Mouse (Mus musculus): ENCODE results near the gene Card11. TPM values are rescaled to one million over a fixed set of nuclear protein-coding genes. Genes with fewer than 3 reads are reported as not detected.

The Card11 gene
- polyA plus RNA-seq, 1 experiment from 2014 or later: 0.18 TPM

DNA sequence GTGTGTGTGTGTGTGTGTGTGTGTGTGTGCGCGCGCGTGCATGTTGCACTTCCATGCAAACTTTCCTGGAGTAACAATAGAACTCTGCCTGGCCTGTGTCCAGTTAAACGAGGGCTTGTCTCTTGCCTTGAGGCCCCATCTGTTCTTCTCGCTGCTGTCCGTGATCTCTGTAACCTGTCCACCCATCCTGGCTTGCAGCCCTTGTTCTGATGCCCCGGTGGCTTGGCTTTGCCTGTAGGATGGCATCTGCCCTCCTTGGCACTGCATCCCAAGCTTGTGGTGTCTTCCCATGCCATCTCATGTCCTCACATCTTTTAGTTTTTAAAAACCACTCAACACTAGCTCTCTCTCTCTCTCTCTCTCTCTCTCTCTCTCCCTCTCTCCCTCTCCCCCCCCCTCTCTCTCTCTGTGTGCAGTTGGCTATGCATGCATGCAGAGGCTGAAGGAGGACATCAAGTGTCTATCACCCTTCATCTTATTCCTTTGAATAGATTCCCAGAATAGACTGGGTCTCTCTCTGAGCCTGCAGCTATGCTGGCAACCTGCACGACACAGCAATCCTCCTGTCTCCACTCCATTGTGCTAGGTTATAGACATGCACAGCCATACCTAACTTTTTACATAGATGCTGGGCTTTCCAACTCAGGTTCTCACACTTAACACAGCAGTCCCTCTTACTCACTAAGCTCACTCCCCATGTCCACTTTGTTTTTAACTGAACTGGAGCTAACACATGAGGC, 14.9 kb downstream of the Card11 start:
- peaks cover 4 to 7% of the 10 kb centered on the region in 2 experiments; a peak in 3 of 4 replicates for H3K4me1 ChIP-seq (ENCODE audit: control insufficient read depth in 2 of 2, insufficient read depth in 2 of 2, low read length in 2 of 2)
- H3K4me3 ChIP-seq (ENCODE audit: control insufficient read depth in 1 of 2, insufficient read depth in 1 of 2, low read depth in 1 of 2, low read length in 2 of 2): no peak overlapping the region
- no peak overlapping the region for H3K4me2 ChIP-seq (ENCODE audit: low read length)
- no peaks in the 10 kb centered on the region for H3K9me3 ChIP-seq (ENCODE audit: control insufficient read depth, low read length)
- no peak overlapping the region for H3K9ac ChIP-seq (ENCODE audit: low read length)
- H3K36me3 ChIP-seq (ENCODE audit: control insufficient read depth, insufficient read depth, low read length): no peaks in the 10 kb centered on the region
- H3K27me3 ChIP-seq (ENCODE audit: control insufficient read depth, insufficient read depth, low read length): no peaks in the 10 kb centered on the region
- no peak overlapping the region for H3K27ac ChIP-seq (replicated peaks in 1 of 2; ENCODE audit: control insufficient read depth in 1 of 2, insufficient read depth in 1 of 2, low read depth in 2 of 2, low read length in 2 of 2)
- WGBS: 81% methylated on average over 9 of the region's 9 CpGs
- no peak for ATAC-seq (ENCODE audit: insufficient number of reproducible peaks, insufficient read depth, low FRiP score, low read depth)

DNA sequence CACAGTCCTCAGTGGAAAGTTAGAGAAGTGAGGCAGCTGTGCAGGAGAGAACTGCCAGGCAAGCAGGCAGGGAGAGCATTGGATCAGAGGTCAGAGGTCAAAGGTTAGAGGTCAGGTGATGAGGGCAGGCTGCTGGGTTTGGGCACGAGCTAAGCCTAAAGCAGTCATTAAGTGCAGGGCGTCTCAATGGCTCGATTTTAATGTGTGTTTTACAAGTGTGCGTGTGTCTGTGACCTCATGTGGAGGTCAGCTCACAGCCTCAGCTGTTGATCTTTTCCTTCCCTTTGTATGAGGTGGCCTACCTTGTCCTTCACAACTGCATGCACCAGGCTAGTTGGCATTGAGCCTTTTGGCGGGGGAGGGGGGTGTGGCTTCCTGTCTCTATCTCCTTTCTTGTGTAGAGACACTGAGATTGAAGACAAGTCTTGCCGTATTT, 19.0 kb downstream of the Card11 start:
- no peak overlapping the region for H3K9ac ChIP-seq (ENCODE audit: low read length)
- H3K27ac ChIP-seq (replicated peaks in 1 of 2; ENCODE audit: control insufficient read depth in 1 of 2, insufficient read depth in 1 of 2, low read depth in 2 of 2, low read length in 2 of 2): no peak overlapping the region
- H3K4me2 ChIP-seq (ENCODE audit: low read length): no peak overlapping the region
- no peaks in the 10 kb centered on the region for H3K36me3 ChIP-seq (ENCODE audit: control insufficient read depth, insufficient read depth, low read length)
- WGBS: 41% methylated on average over 6 of the region's 6 CpGs
- no peak for ATAC-seq (ENCODE audit: insufficient number of reproducible peaks, insufficient read depth, low FRiP score, low read depth)
- no peaks in the 10 kb centered on the region for H3K27me3 ChIP-seq (ENCODE audit: control insufficient read depth, insufficient read depth, low read length)
- H3K9me3 ChIP-seq (ENCODE audit: control insufficient read depth, low read length): peaks cover 7% of the 10 kb centered on the region; the same call in 1 of the 2 replicates
- H3K4me3 ChIP-seq (ENCODE audit: control insufficient read depth in 1 of 2, insufficient read depth in 1 of 2, low read depth in 1 of 2, low read length in 2 of 2): no peak overlapping the region
- peaks cover 4 to 7% of the 10 kb centered on the region in 2 experiments; a peak in 3 of 4 replicates for H3K4me1 ChIP-seq (ENCODE audit: control insufficient read depth in 2 of 2, insufficient read depth in 2 of 2, low read length in 2 of 2)

DNA sequence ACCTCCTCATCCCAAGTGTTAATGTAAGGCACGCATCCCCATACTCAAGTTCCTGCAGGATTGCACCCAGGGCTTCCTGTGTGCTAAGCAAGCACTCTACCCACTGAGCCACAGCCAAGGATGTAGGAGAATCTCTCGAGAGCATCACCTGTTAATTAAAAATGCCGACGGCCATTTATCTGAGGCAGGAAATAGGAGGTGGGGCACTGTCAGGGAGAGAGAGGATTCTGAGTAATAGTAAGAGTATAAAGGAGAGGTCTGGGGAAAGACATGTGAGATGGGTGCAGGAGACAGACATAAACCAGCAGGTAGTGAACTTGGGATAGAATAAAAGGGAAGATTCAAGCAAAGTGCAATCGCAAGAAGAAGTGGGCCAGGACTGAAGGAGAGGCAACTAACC, 19.6 kb downstream of the Card11 start:
- Histone ChIP-seq H3K4me3 (ENCODE audit: control insufficient read depth in 1 of 2, insufficient read depth in 1 of 2, low read depth in 1 of 2, low read length in 2 of 2) (no peak overlapping the region), H3K4me1 (ENCODE audit: control insufficient read depth in 2 of 2, insufficient read depth in 2 of 2, low read length in 2 of 2) (peaks cover 4 to 7% of the 10 kb centered on the region in 2 experiments; a peak in 3 of 4 replicates), H3K27ac (replicated peaks in 1 of 2; ENCODE audit: control insufficient read depth in 1 of 2, insufficient read depth in 1 of 2, low read depth in 2 of 2, low read length in 2 of 2) (no peak overlapping the region), H3K9me3 (ENCODE audit: control insufficient read depth, low read length) (peaks cover 7% of the 10 kb centered on the region; the same call in 1 of the 2 replicates), H3K4me2 (ENCODE audit: low read length) (no peak overlapping the region), H3K36me3 (ENCODE audit: control insufficient read depth, insufficient read depth, low read length) (no peaks in the 10 kb centered on the region), H3K27me3 (ENCODE audit: control insufficient read depth, insufficient read depth, low read length) (no peaks in the 10 kb centered on the region), H3K9ac (ENCODE audit: low read length) (no peak overlapping the region)
- ATAC-seq (ENCODE audit: insufficient number of reproducible peaks, insufficient read depth, low FRiP score, low read depth): no peak
- 71% methylated on average over 5 of the region's 5 CpGs for WGBS

DNA sequence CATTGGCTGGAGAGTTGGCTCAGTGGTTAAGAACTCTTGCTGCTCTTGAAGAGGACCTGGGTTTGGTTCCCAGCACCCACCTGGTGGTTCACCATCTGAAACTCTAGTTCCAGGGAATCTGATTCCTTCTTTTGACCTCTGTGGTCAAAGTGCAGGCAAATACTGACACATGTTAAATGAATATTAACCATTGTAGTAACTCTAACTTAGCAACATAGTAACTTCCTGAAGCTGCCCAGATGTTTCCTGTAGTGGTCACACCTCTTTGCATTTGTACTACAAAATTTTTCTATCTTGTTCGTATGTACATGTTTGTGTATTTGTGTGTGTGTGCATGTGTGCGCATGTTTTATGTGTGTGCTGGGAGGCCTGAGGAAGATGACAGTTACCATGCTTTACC, 20.3 kb downstream of the Card11 start:
- no peak overlapping the region for H3K4me2 ChIP-seq (ENCODE audit: low read length)
- H3K9ac ChIP-seq (ENCODE audit: low read length): no peak overlapping the region
- H3K36me3 ChIP-seq (ENCODE audit: control insufficient read depth, insufficient read depth, low read length): no peaks in the 10 kb centered on the region
- 86% methylated on average over 2 of the region's 2 CpGs for WGBS
- H3K27ac ChIP-seq (replicated peaks in 1 of 2; ENCODE audit: control insufficient read depth in 1 of 2, insufficient read depth in 1 of 2, low read depth in 2 of 2, low read length in 2 of 2): no peak overlapping the region
- H3K27me3 ChIP-seq (ENCODE audit: control insufficient read depth, insufficient read depth, low read length): no peaks in the 10 kb centered on the region
- H3K4me3 ChIP-seq (ENCODE audit: control insufficient read depth in 1 of 2, insufficient read depth in 1 of 2, low read depth in 1 of 2, low read length in 2 of 2): no peak overlapping the region
- ATAC-seq (ENCODE audit: insufficient number of reproducible peaks, insufficient read depth, low FRiP score, low read depth): no peak
- H3K4me1 ChIP-seq (ENCODE audit: control insufficient read depth in 2 of 2, insufficient read depth in 2 of 2, low read length in 2 of 2): peaks cover 4 to 7% of the 10 kb centered on the region in 2 experiments; a peak in 3 of 4 replicates
- H3K9me3 ChIP-seq (ENCODE audit: control insufficient read depth, low read length): peaks cover 7% of the 10 kb centered on the region; the same call in 1 of the 2 replicates

DNA sequence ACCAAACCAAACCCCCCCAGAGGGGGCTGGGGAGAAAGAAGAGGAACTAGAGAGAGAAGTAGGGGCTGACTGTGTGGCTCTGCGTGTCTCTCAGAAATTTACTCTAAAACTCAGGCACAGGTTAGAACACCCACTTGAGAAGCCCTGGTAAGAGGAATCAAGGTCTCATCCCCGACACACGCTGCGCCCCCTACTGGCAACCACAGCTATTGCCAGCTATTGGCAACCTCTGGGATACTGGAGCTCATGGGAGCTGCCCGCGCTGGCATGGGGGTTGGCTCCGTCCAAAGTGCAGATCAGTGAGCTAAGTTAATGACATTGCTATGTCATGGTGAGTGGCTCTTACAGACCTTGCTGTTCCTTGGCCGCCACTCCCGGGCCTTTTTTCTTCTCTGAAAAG, 37.4 kb downstream of the Card11 start:
- H3K4me3 ChIP-seq (ENCODE audit: control insufficient read depth in 1 of 2, insufficient read depth in 1 of 2, low read depth in 1 of 2, low read length in 2 of 2): no peak overlapping the region
- no peaks in the 10 kb centered on the region for H3K27me3 ChIP-seq (ENCODE audit: control insufficient read depth, insufficient read depth, low read length)
- no peaks in the 10 kb centered on the region for H3K9me3 ChIP-seq (ENCODE audit: control insufficient read depth, low read length)
- no peaks in the 10 kb centered on the region for H3K36me3 ChIP-seq (ENCODE audit: control insufficient read depth, insufficient read depth, low read length)
- H3K27ac ChIP-seq (replicated peaks in 1 of 2; ENCODE audit: control insufficient read depth in 1 of 2, insufficient read depth in 1 of 2, low read depth in 2 of 2, low read length in 2 of 2): no peak overlapping the region
- H3K4me1 ChIP-seq (ENCODE audit: control insufficient read depth in 2 of 2, insufficient read depth in 2 of 2, low read length in 2 of 2): no peaks in the 10 kb centered on the region
- ATAC-seq (ENCODE audit: insufficient number of reproducible peaks, insufficient read depth, low FRiP score, low read depth): no peak
- 31% methylated on average over 9 of the region's 9 CpGs for WGBS
- H3K4me2 ChIP-seq (ENCODE audit: low read length): no peak overlapping the region
- H3K9ac ChIP-seq (ENCODE audit: low read length): no peak overlapping the region

DNA sequence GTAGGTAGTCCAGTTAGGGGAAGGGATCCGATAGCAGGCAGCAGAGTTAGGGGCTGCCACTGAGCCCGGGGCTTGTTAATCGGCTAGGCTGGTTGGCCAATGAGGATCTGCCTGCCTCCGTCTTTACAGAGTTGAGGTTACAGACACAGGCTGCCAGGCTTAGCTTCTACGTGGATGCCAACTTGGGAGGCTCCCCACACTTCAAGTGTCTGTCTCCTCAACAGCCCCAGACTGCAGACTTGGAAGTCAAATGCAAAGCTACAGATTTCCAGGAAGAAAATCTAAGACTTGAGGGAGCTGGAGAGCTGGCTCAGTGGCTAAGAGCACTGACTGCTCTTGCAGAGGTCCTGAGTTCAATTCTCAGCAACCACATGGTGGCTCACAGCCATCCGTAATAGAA, 39.6 kb downstream of the Card11 start:
- Histone ChIP-seq H3K4me3 (ENCODE audit: control insufficient read depth in 1 of 2, insufficient read depth in 1 of 2, low read depth in 1 of 2, low read length in 2 of 2) (no peak overlapping the region), H3K9me3 (ENCODE audit: control insufficient read depth, low read length) (no peaks in the 10 kb centered on the region), H3K36me3 (ENCODE audit: control insufficient read depth, insufficient read depth, low read length) (no peaks in the 10 kb centered on the region), H3K9ac (ENCODE audit: low read length) (no peak overlapping the region), H3K4me2 (ENCODE audit: low read length) (no peak overlapping the region), H3K4me1 (ENCODE audit: control insufficient read depth in 2 of 2, insufficient read depth in 2 of 2, low read length in 2 of 2) (no peaks in the 10 kb centered on the region), H3K27ac (replicated peaks in 1 of 2; ENCODE audit: control insufficient read depth in 1 of 2, insufficient read depth in 1 of 2, low read depth in 2 of 2, low read length in 2 of 2) (no peak overlapping the region), H3K27me3 (ENCODE audit: control insufficient read depth, insufficient read depth, low read length) (no peaks in the 10 kb centered on the region)
- ATAC-seq (ENCODE audit: insufficient number of reproducible peaks, insufficient read depth, low FRiP score, low read depth): no peak
- 80% methylated on average over 6 of the region's 6 CpGs for WGBS

DNA sequence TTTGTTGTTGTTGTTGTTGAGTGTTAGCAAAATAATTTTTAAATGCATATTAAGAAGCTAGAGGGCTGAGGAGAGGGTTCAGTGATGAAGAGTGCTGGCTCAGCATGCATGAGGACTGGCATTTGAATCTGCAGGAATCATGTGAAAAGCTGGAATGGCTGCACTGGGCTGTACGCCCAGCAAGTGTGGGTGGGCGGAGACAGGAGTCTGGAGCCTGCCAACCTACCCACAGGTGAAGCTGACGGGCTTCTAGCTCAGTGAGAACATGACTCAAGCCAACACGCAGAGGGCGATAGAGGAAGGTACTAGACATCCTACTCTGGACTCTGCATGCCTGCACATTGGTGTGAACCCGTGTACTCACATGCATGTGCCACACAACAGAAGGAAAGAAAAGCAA, 41.2 kb downstream of the Card11 start:
- Histone ChIP-seq H3K27ac (replicated peaks in 1 of 2; ENCODE audit: control insufficient read depth in 1 of 2, insufficient read depth in 1 of 2, low read depth in 2 of 2, low read length in 2 of 2) (no peak overlapping the region), H3K27me3 (ENCODE audit: control insufficient read depth, insufficient read depth, low read length) (no peaks in the 10 kb centered on the region), H3K36me3 (ENCODE audit: control insufficient read depth, insufficient read depth, low read length) (no peaks in the 10 kb centered on the region), H3K4me1 (ENCODE audit: control insufficient read depth in 2 of 2, insufficient read depth in 2 of 2, low read length in 2 of 2) (no peaks in the 10 kb centered on the region), H3K9me3 (ENCODE audit: control insufficient read depth, low read length) (no peaks in the 10 kb centered on the region), H3K9ac (ENCODE audit: low read length) (no peak overlapping the region), H3K4me2 (ENCODE audit: low read length) (no peak overlapping the region), H3K4me3 (ENCODE audit: control insufficient read depth in 1 of 2, insufficient read depth in 1 of 2, low read depth in 1 of 2, low read length in 2 of 2) (no peak overlapping the region)
- no peak for ATAC-seq (ENCODE audit: insufficient number of reproducible peaks, insufficient read depth, low FRiP score, low read depth)
- 65% methylated on average over 6 of the region's 6 CpGs for WGBS

DNA sequence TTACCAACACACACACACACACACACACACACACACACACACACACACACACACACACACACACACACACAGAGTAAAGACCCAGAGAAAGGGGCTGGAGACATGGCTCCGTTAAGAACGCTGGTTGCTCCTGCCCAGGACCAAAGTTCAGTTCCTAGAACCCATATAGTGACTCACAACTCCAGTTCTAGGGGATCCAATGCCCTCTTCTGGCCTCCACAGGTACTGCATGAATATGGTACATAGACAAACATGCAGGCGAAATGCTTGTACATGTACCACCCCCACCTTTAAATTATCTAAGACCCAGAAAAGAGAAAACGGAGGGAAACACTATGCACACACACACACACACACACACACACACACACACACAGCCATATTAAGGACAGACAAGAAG, 43.3 kb downstream of the Card11 start:
- ATAC-seq (ENCODE audit: insufficient number of reproducible peaks, insufficient read depth, low FRiP score, low read depth): no peak
- Histone ChIP-seq H3K36me3 (ENCODE audit: control insufficient read depth, insufficient read depth, low read length) (no peaks in the 10 kb centered on the region), H3K9me3 (ENCODE audit: control insufficient read depth, low read length) (peaks cover 3% of the 10 kb centered on the region; the same call in 1 of the 2 replicates), H3K9ac (ENCODE audit: low read length) (no peak overlapping the region), H3K4me3 (ENCODE audit: control insufficient read depth in 1 of 2, insufficient read depth in 1 of 2, low read depth in 1 of 2, low read length in 2 of 2) (no peak overlapping the region), H3K27ac (replicated peaks in 1 of 2; ENCODE audit: control insufficient read depth in 1 of 2, insufficient read depth in 1 of 2, low read depth in 2 of 2, low read length in 2 of 2) (no peak overlapping the region), H3K4me2 (ENCODE audit: low read length) (no peak overlapping the region), H3K4me1 (ENCODE audit: control insufficient read depth in 2 of 2, insufficient read depth in 2 of 2, low read length in 2 of 2) (no peaks in the 10 kb centered on the region), H3K27me3 (ENCODE audit: control insufficient read depth, insufficient read depth, low read length) (no peaks in the 10 kb centered on the region)
- WGBS: 87% methylated on average over 4 of the region's 4 CpGs

Measured in heart, embryonic 14.5 days (tissue).